In the genomic region with DNA sequence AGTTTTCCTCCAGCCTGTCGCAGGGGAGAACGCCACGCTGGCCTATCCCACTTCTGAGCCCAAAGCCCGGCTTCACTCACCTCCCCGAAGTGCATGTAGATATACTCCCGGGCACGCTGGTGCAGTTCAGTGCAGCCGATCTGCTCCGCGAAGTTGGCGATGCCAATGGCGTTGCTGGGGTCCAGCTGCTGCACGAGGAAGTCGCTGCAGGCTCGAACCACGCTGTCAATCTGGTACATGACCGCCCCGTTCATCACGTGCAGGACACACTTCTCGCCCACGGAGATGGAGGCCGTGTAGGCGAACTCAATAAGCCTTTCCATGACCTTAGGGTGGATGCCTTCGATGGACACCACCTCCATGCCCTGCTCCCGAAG, we compare ENCODE assay signal across 9 mouse cellular contexts. TPM values are rescaled to one million over a fixed set of nuclear protein-coding genes. Genes with fewer than 3 reads are reported as not detected.
A peak's percentile ranks its signal among the peaks of the same experiment; 100 is the strongest.
DNase-seq lines count a peak whose midpoint lies in the region; ATAC-seq and TF ChIP-seq lines count a peak whose summit lies in the region.
"Had no signal": no experiment of that assay in that cellular context is flagged by ENCODE, and none has a peak within 500 bp of the region (broad histone marks: within the 10 kb centered on the region; RNA-seq: fewer than 3 reads in every experiment).

No protein-coding gene starts in this region.

- 0 out of 2 replicates have a peak, but pooled peaks cover 3% of the 10 kb centered on the region for H3K27me3 ChIP-seq in heart, embryonic 16.5 days (ENCODE audit: control insufficient read depth, insufficient read depth, low read length)
- H3K27me3 ChIP-seq in MEL (ENCODE audit: control insufficient read depth in 1 of 2, insufficient read depth in 2 of 2, low read length in 2 of 2), result no peaks in the 10 kb centered on the region
- H3K27me3 ChIP-seq in hindbrain, embryonic 11.5 days (ENCODE audit: control insufficient read depth, insufficient read depth, low read length), result peaks cover 2% of the 10 kb centered on the region
- no peaks in the 10 kb centered on the region; the same call in 1 of the 2 replicates for H3K27me3 ChIP-seq in midbrain, embryonic 11.5 days (ENCODE audit: control insufficient read depth, insufficient read depth, low read length)

- 75% methylated on average over 25 of the region's 25 CpGs for WGBS in heart, embryonic 16.5 days
- WGBS in hindbrain, embryonic 11.5 days, result 83% methylated on average over 25 of the region's 25 CpGs
- 85% methylated on average over 25 of the region's 25 CpGs for WGBS in midbrain, embryonic 11.5 days

- no peak for TF ChIP-seq CTCF in MEL (IDR thresholded peaks at IDR 0.05 in 2 of 3, conservative IDR thresholded peaks at IDR 0.05 in 1 of 3; ENCODE audit: control insufficient read depth in 1 of 3, insufficient read depth in 1 of 3, low read depth in 2 of 3, low read length in 3 of 3, poor library complexity in 1 of 3, severe bottlenecking in 1 of 3)

- peak overlapping the region; percentile 72 for H3K4me3 ChIP-seq in heart, embryonic 16.5 days (ENCODE audit: low read length)
- peak overlapping the region; percentile 79 to 96 for H3K4me3 ChIP-seq in MEL (ENCODE audit: control insufficient read depth in 1 of 2, insufficient read depth in 1 of 2, low read depth in 2 of 2, low read length in 2 of 2)
- H3K4me3 ChIP-seq in hindbrain, embryonic 11.5 days (ENCODE audit: low read depth, low read length), result peak overlapping the region; percentile 91; the same call in 1 of the 2 replicates
- peak overlapping the region; percentile 91; the same call in 1 of the 2 replicates for H3K4me3 ChIP-seq in midbrain, embryonic 11.5 days (ENCODE audit: low read depth, low read length)

- ATAC-seq in heart, embryonic 16.5 days (replicated peaks; ENCODE audit: extremely low read depth, insufficient read depth, low FRiP score), result no peak
- ATAC-seq in hindbrain, embryonic 11.5 days (ENCODE audit: low FRiP score), result no peak
- ATAC-seq in midbrain, embryonic 11.5 days (ENCODE audit: low FRiP score), result no peak
- no peak for ATAC-seq in megakaryocyte progenitor cell, adult 5-6 weeks (replicated peaks; ENCODE audit: poor library complexity)

- DNase-seq in heart, postnatal 4 days, result no peak
- peak; percentile 36 for DNase-seq in MEL (ENCODE audit: low read depth, low spot score)
- no peak for DNase-seq in hindbrain, embryonic 11.5 days (ENCODE audit: low spot score)
- no peak for DNase-seq in midbrain, embryonic 11.5 days (ENCODE audit: low spot score, missing footprints)
- no peak for DNase-seq in layer of hippocampus, postnatal 36 days
- DNase-seq in MN1 (ENCODE audit: low spot score), result no peak

- H3K9me3 ChIP-seq in heart, embryonic 16.5 days (replicated peaks; ENCODE audit: control insufficient read depth, low read length), result no peaks in the 10 kb centered on the region
- no peaks in the 10 kb centered on the region for H3K9me3 ChIP-seq in MEL (replicated peaks; ENCODE audit: insufficient read depth, low read length)
- no peaks in the 10 kb centered on the region for H3K9me3 ChIP-seq in hindbrain, embryonic 11.5 days (ENCODE audit: control insufficient read depth, low read length)
- no peaks in the 10 kb centered on the region for H3K9me3 ChIP-seq in midbrain, embryonic 11.5 days (ENCODE audit: control insufficient read depth, low read length)

- H3K4me2 ChIP-seq in heart, embryonic 16.5 days (ENCODE audit: low read depth, low read length), result peak overlapping the region; percentile 73
- H3K4me2 ChIP-seq in hindbrain, embryonic 11.5 days (replicated peaks; ENCODE audit: low read depth, low read length), result peak overlapping the region; percentile 68
- H3K4me2 ChIP-seq in midbrain, embryonic 11.5 days, result peak overlapping the region; percentile 80

- H3K27ac ChIP-seq in heart, embryonic 16.5 days (ENCODE audit: low read length), result peak overlapping the region; percentile 97
- no peak overlapping the region for H3K27ac ChIP-seq in MEL (ENCODE audit: control insufficient read depth, low read depth, low read length)
- H3K27ac ChIP-seq in hindbrain, embryonic 11.5 days (ENCODE audit: low read depth, low read length), result no peak overlapping the region
- H3K27ac ChIP-seq in midbrain, embryonic 11.5 days (ENCODE audit: low read depth, low read length), result no peak overlapping the region

- H3K9ac ChIP-seq in heart, embryonic 16.5 days (ENCODE audit: low read length), result peak overlapping the region; percentile 99
- H3K9ac ChIP-seq in MEL (ENCODE audit: control insufficient read depth, low read depth, low read length, poor library complexity, severe bottlenecking), result peak overlapping the region; percentile 81
- H3K9ac ChIP-seq in hindbrain, embryonic 11.5 days (ENCODE audit: low read depth, low read length), result peak overlapping the region; percentile 98
- H3K9ac ChIP-seq in midbrain, embryonic 11.5 days (ENCODE audit: low read length), result peak overlapping the region; percentile 98; the same call in 1 of the 2 replicates

- H3K4me1 ChIP-seq in heart, embryonic 16.5 days (ENCODE audit: control insufficient read depth, insufficient read depth, low read length), result peaks cover 18% of the 10 kb centered on the region
- peaks cover 12 to 30% of the 10 kb centered on the region in 2 experiments; a peak in 3 of 4 replicates for H3K4me1 ChIP-seq in MEL (ENCODE audit: control insufficient read depth in 1 of 2, insufficient read depth in 2 of 2, low read length in 2 of 2)
- peaks cover 7% of the 10 kb centered on the region for H3K4me1 ChIP-seq in hindbrain, embryonic 11.5 days (replicated peaks; ENCODE audit: control insufficient read depth, insufficient read depth, low read length)
- H3K4me1 ChIP-seq in midbrain, embryonic 11.5 days (ENCODE audit: control insufficient read depth, insufficient read depth, low read length), result peaks cover 9% of the 10 kb centered on the region

- no peak for TF ChIP-seq EP300 in MEL (IDR thresholded peaks at IDR 0.05; ENCODE audit: low read depth in 1 of 2, low read length in 2 of 2)

- peaks cover 47% of the 10 kb centered on the region for H3K79me2 ChIP-seq in MEL (ENCODE audit: control insufficient read depth, insufficient read depth, low read length, poor library complexity)

- no peak for TF ChIP-seq RAD21 in MEL (IDR thresholded peaks at IDR 0.05; ENCODE audit: low read depth, low read length)

- H3K36me3 ChIP-seq in heart, embryonic 16.5 days (ENCODE audit: control insufficient read depth, insufficient read depth), result peaks cover 25% of the 10 kb centered on the region
- H3K36me3 ChIP-seq in MEL (ENCODE audit: control insufficient read depth in 1 of 2, insufficient read depth in 2 of 2, low read length in 2 of 2), result peaks cover 22 to 24% of the 10 kb centered on the region in 2 experiments
- 0 out of 2 replicates have a peak, but pooled peaks cover 2% of the 10 kb centered on the region for H3K36me3 ChIP-seq in hindbrain, embryonic 11.5 days (ENCODE audit: control insufficient read depth, insufficient read depth, low read length)
- no peaks in the 10 kb centered on the region; the same call in 1 of the 2 replicates for H3K36me3 ChIP-seq in midbrain, embryonic 11.5 days (ENCODE audit: control insufficient read depth, insufficient read depth, low read length)

- no peak for TF ChIP-seq POLR2A in MEL (IDR thresholded peaks at IDR 0.05; ENCODE audit: control insufficient read depth in 1 of 2, insufficient read depth in 1 of 2, low read depth in 1 of 2, low read length in 2 of 2, poor library complexity in 1 of 2)

RNA-seq across cellular contexts. Expression of a gene that starts 2.2 kb away (rescaled TPM):
- 51.5 and 54.6 TPM in 2 replicates for polyA plus RNA-seq in heart, embryonic 16.5 days (2015; fragmentation: Nextera tagmentation; extraction: Ambion mirVana)
- 10 to 100 TPM; 33.7 to 37.7 TPM for total RNA-seq in heart, postnatal 4 days (2021)
- 168 and 174 TPM in 2 replicates for total RNA-seq in MEL (2012; rRNA removed)
- 100 to 1,000 TPM in 1 of 2 experiments, 10 to 100 TPM in 1; 67.5 to 171 TPM for polyA plus RNA-seq in MEL (2012; ENCODE audit: insufficient read depth in 1 of 2, insufficient read length in 2 of 2, low read depth in 1 of 2, low replicate concordance in 2 of 2, missing spikeins in 1 of 2)
- polyA plus RNA-seq in hindbrain, embryonic 11.5 days (2014; fragmentation: Nextera tagmentation; extraction: Ambion mirVana), result 23.6 and 23.7 TPM in 2 replicates
- polyA plus RNA-seq in midbrain, embryonic 11.5 days (2014; fragmentation: Nextera tagmentation; extraction: Ambion mirVana), result 20.0 and 26.3 TPM in 2 replicates
- 10 to 100 TPM; 57.2 to 58.1 TPM for total RNA-seq in layer of hippocampus, postnatal 36 days (2021)
- total RNA-seq in megakaryocyte progenitor cell, adult 5-6 weeks (2015), result 17.2 and 18.3 TPM in 2 replicates
- total RNA-seq in megakaryocyte progenitor cell, adult 5-6 weeks (2017), result 35.3 and 38.4 TPM in 2 replicates

RNA-seq across cellular contexts. Expression of a gene that starts 11.3 kb away (rescaled TPM):
- 0.09 and 0.16 TPM in 2 replicates for polyA plus RNA-seq in heart, embryonic 16.5 days (2015; fragmentation: Nextera tagmentation; extraction: Ambion mirVana)
- under 1 TPM; 0.17 to 0.29 TPM for total RNA-seq in heart, postnatal 4 days (2021)
- 0.04 TPM in 1 of 2 replicates, not detected in the other for total RNA-seq in MEL (2012; rRNA removed)
- polyA plus RNA-seq in MEL (2012; ENCODE audit: insufficient read depth in 1 of 2, insufficient read length in 2 of 2, low read depth in 1 of 2, low replicate concordance in 2 of 2, missing spikeins in 1 of 2), result under 1 TPM in 1 of 2 experiments, not detected in 1; 0.08 TPM
- 0.59 and 0.73 TPM in 2 replicates for polyA plus RNA-seq in hindbrain, embryonic 11.5 days (2014; fragmentation: Nextera tagmentation; extraction: Ambion mirVana)
- 0.19 and 0.21 TPM in 2 replicates for polyA plus RNA-seq in midbrain, embryonic 11.5 days (2014; fragmentation: Nextera tagmentation; extraction: Ambion mirVana)
- total RNA-seq in layer of hippocampus, postnatal 36 days (2021), result 10 to 100 TPM; 11.1 to 11.2 TPM
- total RNA-seq in megakaryocyte progenitor cell, adult 5-6 weeks (2015), result 0.10 TPM in 1 of 2 replicates, not detected in the other
- total RNA-seq in megakaryocyte progenitor cell, adult 5-6 weeks (2017), result 0.29 TPM in 1 of 2 replicates, not detected in the other
- polyA plus RNA-seq: large intestine, adult 2 months had no signal

RNA-seq across cellular contexts. Expression of a gene that starts 28.1 kb away (rescaled TPM):
- 58.8 and 63.9 TPM in 2 replicates for polyA plus RNA-seq in heart, embryonic 16.5 days (2015; fragmentation: Nextera tagmentation; extraction: Ambion mirVana)
- total RNA-seq in heart, postnatal 4 days (2021), result 10 to 100 TPM; 53.1 to 59.1 TPM
- 76.4 and 83.9 TPM in 2 replicates for total RNA-seq in MEL (2012; rRNA removed)
- 10 to 100 TPM in 1 of 2 experiments, not detected in 1; 99.7 TPM for polyA plus RNA-seq in MEL (2012; ENCODE audit: insufficient read depth in 1 of 2, insufficient read length in 2 of 2, low read depth in 1 of 2, low replicate concordance in 2 of 2, missing spikeins in 1 of 2)
- 45.3 and 50.6 TPM in 2 replicates for polyA plus RNA-seq in hindbrain, embryonic 11.5 days (2014; fragmentation: Nextera tagmentation; extraction: Ambion mirVana)
- 37.2 and 45.8 TPM in 2 replicates for polyA plus RNA-seq in midbrain, embryonic 11.5 days (2014; fragmentation: Nextera tagmentation; extraction: Ambion mirVana)
- 10 to 100 TPM; 38.8 to 40.9 TPM for total RNA-seq in layer of hippocampus, postnatal 36 days (2021)
- total RNA-seq in megakaryocyte progenitor cell, adult 5-6 weeks (2015), result 3.9 and 5.0 TPM in 2 replicates
- total RNA-seq in megakaryocyte progenitor cell, adult 5-6 weeks (2017), result 6.1 and 7.0 TPM in 2 replicates

RNA-seq across cellular contexts. Expression of a gene that starts 50.8 kb away (rescaled TPM):
- 10.5 and 13.2 TPM in 2 replicates for polyA plus RNA-seq in heart, embryonic 16.5 days (2015; fragmentation: Nextera tagmentation; extraction: Ambion mirVana)
- total RNA-seq in heart, postnatal 4 days (2021), result 10 to 100 TPM; 18.5 to 21.0 TPM
- 175 and 199 TPM in 2 replicates for total RNA-seq in MEL (2012; rRNA removed)
- 100 to 1,000 TPM in 1 of 2 experiments, 10 to 100 TPM in 1; 76.1 to 233 TPM for polyA plus RNA-seq in MEL (2012; ENCODE audit: insufficient read depth in 1 of 2, insufficient read length in 2 of 2, low read depth in 1 of 2, low replicate concordance in 2 of 2, missing spikeins in 1 of 2)
- polyA plus RNA-seq in hindbrain, embryonic 11.5 days (2014; fragmentation: Nextera tagmentation; extraction: Ambion mirVana), result 13.5 and 15.9 TPM in 2 replicates
- 13.2 and 16.3 TPM in 2 replicates for polyA plus RNA-seq in midbrain, embryonic 11.5 days (2014; fragmentation: Nextera tagmentation; extraction: Ambion mirVana)
- total RNA-seq in layer of hippocampus, postnatal 36 days (2021), result 10 to 100 TPM; 48.1 to 50.2 TPM
- total RNA-seq in megakaryocyte progenitor cell, adult 5-6 weeks (2015), result 33.8 and 38.8 TPM in 2 replicates
- total RNA-seq in megakaryocyte progenitor cell, adult 5-6 weeks (2017), result 83.1 and 87.6 TPM in 2 replicates

RNA-seq across cellular contexts. Expression of a gene that starts 54.2 kb away (rescaled TPM):
- polyA plus RNA-seq in heart, embryonic 16.5 days (2015; fragmentation: Nextera tagmentation; extraction: Ambion mirVana), result 105 and 110 TPM in 2 replicates
- 10 to 100 TPM; 49.5 to 54.6 TPM for total RNA-seq in heart, postnatal 4 days (2021)
- total RNA-seq in MEL (2012; rRNA removed), result 40.1 and 55.2 TPM in 2 replicates
- polyA plus RNA-seq in MEL (2012; ENCODE audit: insufficient read depth in 1 of 2, insufficient read length in 2 of 2, low read depth in 1 of 2, low replicate concordance in 2 of 2, missing spikeins in 1 of 2), result 10 to 100 TPM in 1 of 2 experiments, not detected in 1; 67.9 TPM
- 80.3 and 83.2 TPM in 2 replicates for polyA plus RNA-seq in hindbrain, embryonic 11.5 days (2014; fragmentation: Nextera tagmentation; extraction: Ambion mirVana)
- 70.6 and 71.9 TPM in 2 replicates for polyA plus RNA-seq in midbrain, embryonic 11.5 days (2014; fragmentation: Nextera tagmentation; extraction: Ambion mirVana)
- 10 to 100 TPM; 53.0 to 62.9 TPM for total RNA-seq in layer of hippocampus, postnatal 36 days (2021)
- total RNA-seq in megakaryocyte progenitor cell, adult 5-6 weeks (2015), result 24.1 and 24.3 TPM in 2 replicates
- 11.2 and 16.1 TPM in 2 replicates for total RNA-seq in megakaryocyte progenitor cell, adult 5-6 weeks (2017)

Comparison
In these comparisons a context has a peak if more than half of its experiments do, and no peak if none do; other contexts are left out.
1. RNA of a gene that starts 11.3 kb away (total RNA-seq): 11.1 to 11.2 TPM in layer of hippocampus, postnatal 36 days; 0.17 to 0.29 TPM in heart, postnatal 4 days, 0.10 to 0.29 TPM in megakaryocyte progenitor cell, adult 5-6 weeks and 0.04 TPM in MEL; every median in the first group is over 4 times any median in the second.
2. Peak in every context shown above with its lines, with median percentiles within 50 percentile points of each other: H3K4me2 ChIP-seq, H3K4me3 ChIP-seq and H3K9ac ChIP-seq.